Mouse (Mus musculus): ENCODE data around the gene Arhgap24. TPM values are rescaled to one million over a fixed set of nuclear protein-coding genes. Genes with fewer than 3 reads are reported as not detected.

The Arhgap24 gene
- polyA plus RNA-seq, 1 experiment from 2014 or later = 17.7 TPM

DNA sequence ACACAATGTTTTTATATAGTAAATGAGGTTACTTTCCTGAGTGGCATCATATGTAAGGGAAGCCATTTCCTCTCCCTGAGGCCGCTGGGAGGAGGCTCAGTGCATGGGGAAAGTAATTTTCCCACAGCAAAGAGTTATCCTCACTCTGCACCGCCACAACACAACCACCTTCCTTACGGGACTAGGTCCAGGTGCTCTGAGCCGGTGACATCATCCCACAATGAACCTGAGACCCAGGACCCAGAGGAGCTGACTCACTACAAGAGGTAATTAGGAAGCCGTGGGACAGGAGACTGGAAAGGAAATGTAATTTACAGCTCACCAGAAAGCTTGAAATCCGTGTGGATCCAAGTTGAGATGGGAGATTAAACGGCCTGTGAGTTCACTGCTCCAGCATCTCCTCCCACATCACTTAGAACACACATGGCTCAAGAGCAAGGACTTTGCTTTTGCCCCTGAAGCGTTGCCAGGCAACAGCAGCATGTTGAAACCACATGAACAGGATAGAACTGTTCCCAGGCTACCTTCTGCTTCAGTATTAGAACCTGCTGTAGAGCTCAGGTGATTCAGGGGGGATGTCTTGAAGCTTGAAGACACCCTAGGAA lies 238.3 kb downstream of the Arhgap24 start:
- H3K27ac ChIP-seq = no peak overlapping the region
- H3K4me3 ChIP-seq (replicated peaks) = no peak overlapping the region
- ATAC-seq (ENCODE audit: insufficient number of reproducible peaks, insufficient read depth, low FRiP score, low TSS enrichment, low read depth) = peak; percentile 84
- no peaks in the 10 kb centered on the region for H3K9me3 ChIP-seq
- H3K4me1 ChIP-seq (replicated peaks) = peaks cover 17% of the 10 kb centered on the region
- no peaks in the 10 kb centered on the region for H3K36me3 ChIP-seq
- H3K4me2 ChIP-seq = no peak overlapping the region
- 38% methylated on average over 8 of the region's 8 CpGs for WGBS
- H3K27me3 ChIP-seq = no peaks in the 10 kb centered on the region
- no peak overlapping the region for H3K9ac ChIP-seq (replicated peaks)

- 94% methylated on average over 3 of the region's 3 CpGs for WGBS
- ATAC-seq (ENCODE audit: insufficient number of reproducible peaks, insufficient read depth, low FRiP score, low TSS enrichment, low read depth) = no peak
- H3K9me3 ChIP-seq = no peaks in the 10 kb centered on the region
Observed at GRCm38 (mm10) chr5:102723558-102723957, 242.4 kb downstream of the Arhgap24 start.

GRCm38 (mm10) chr5:102724813-102725348 lies 243.7 kb downstream of the Arhgap24 start:
- peak overlapping the region; percentile 16 for H3K4me3 ChIP-seq (replicated peaks)
- H3K27me3 ChIP-seq = no peaks in the 10 kb centered on the region
- no peak overlapping the region for H3K9ac ChIP-seq (replicated peaks)
- WGBS = 19% methylated on average over 8 of the region's 9 CpGs
- H3K4me2 ChIP-seq = peak overlapping the region; percentile 40
- H3K9me3 ChIP-seq = no peaks in the 10 kb centered on the region
- H3K36me3 ChIP-seq = no peaks in the 10 kb centered on the region
- ATAC-seq (ENCODE audit: insufficient number of reproducible peaks, insufficient read depth, low FRiP score, low TSS enrichment, low read depth) = no peak
- peaks cover 40% of the 10 kb centered on the region for H3K4me1 ChIP-seq (replicated peaks)
- H3K27ac ChIP-seq = peak overlapping the region; percentile 45; the same call in 1 of the 2 replicates

More at GRCm38 (mm10) chr5:102723558-102723957, 242.4 kb downstream of the Arhgap24 start:
- Histone ChIP-seq H3K4me1 (replicated peaks) (peaks cover 41% of the 10 kb centered on the region), H3K4me2 (no peak overlapping the region), H3K27ac (no peak overlapping the region), H3K27me3 (no peaks in the 10 kb centered on the region), H3K36me3 (no peaks in the 10 kb centered on the region), H3K9ac (replicated peaks) (no peak overlapping the region), H3K4me3 (replicated peaks) (no peak overlapping the region)

- Histone ChIP-seq H3K4me3 (replicated peaks) (peak overlapping the region; percentile 16), H3K4me2 (peak overlapping the region; percentile 40; the same call in 1 of the 2 replicates), H3K9me3 (no peaks in the 10 kb centered on the region), H3K36me3 (no peaks in the 10 kb centered on the region), H3K27ac (0 out of 2 replicates have a peak overlapping the region, but pooled peaks have one; percentile 45), H3K27me3 (no peaks in the 10 kb centered on the region), H3K9ac (replicated peaks) (no peak overlapping the region), H3K4me1 (replicated peaks) (peaks cover 38% of the 10 kb centered on the region)
- 77% methylated on average over 6 of the region's 6 CpGs for WGBS
- no peak for ATAC-seq (ENCODE audit: insufficient number of reproducible peaks, insufficient read depth, low FRiP score, low TSS enrichment, low read depth)
Observed at GRCm38 (mm10) chr5:102725365-102725764, 244.2 kb downstream of the Arhgap24 start.

GRCm38 (mm10) chr5:102726985-102727384 lies 245.8 kb downstream of the Arhgap24 start:
- Histone ChIP-seq H3K4me3 (replicated peaks) (no peak overlapping the region), H3K9me3 (no peaks in the 10 kb centered on the region; the same call in 1 of the 2 replicates), H3K4me2 (no peak overlapping the region), H3K27me3 (no peaks in the 10 kb centered on the region), H3K4me1 (replicated peaks) (peaks cover 38% of the 10 kb centered on the region), H3K9ac (replicated peaks) (no peak overlapping the region), H3K27ac (no peak overlapping the region), H3K36me3 (no peaks in the 10 kb centered on the region)
- no peak for ATAC-seq (ENCODE audit: insufficient number of reproducible peaks, insufficient read depth, low FRiP score, low TSS enrichment, low read depth)
- 56% methylated on average over 4 of the region's 4 CpGs for WGBS

- H3K4me3 ChIP-seq (replicated peaks) = no peak overlapping the region
- H3K27ac ChIP-seq = 0 out of 2 replicates have a peak overlapping the region, but pooled peaks have one; percentile 19
- H3K9me3 ChIP-seq = no peaks in the 10 kb centered on the region; the same call in 1 of the 2 replicates
- ATAC-seq (ENCODE audit: insufficient number of reproducible peaks, insufficient read depth, low FRiP score, low TSS enrichment, low read depth) = no peak
- H3K4me1 ChIP-seq (replicated peaks) = peaks cover 38% of the 10 kb centered on the region
- H3K36me3 ChIP-seq = no peaks in the 10 kb centered on the region
- no peaks in the 10 kb centered on the region for H3K27me3 ChIP-seq
- no peak overlapping the region for H3K4me2 ChIP-seq
- no peak overlapping the region for H3K9ac ChIP-seq (replicated peaks)
Observed at GRCm38 (mm10) chr5:102728531-102728930, 247.3 kb downstream of the Arhgap24 start.

GRCm38 (mm10) chr5:102729476-102729875 lies 248.3 kb downstream of the Arhgap24 start:
- no peaks in the 10 kb centered on the region for H3K36me3 ChIP-seq
- H3K27ac ChIP-seq = no peak overlapping the region
- H3K4me3 ChIP-seq (replicated peaks) = no peak overlapping the region
- H3K4me1 ChIP-seq (replicated peaks) = peaks cover 31% of the 10 kb centered on the region
- no peak overlapping the region for H3K9ac ChIP-seq (replicated peaks)
- no peaks in the 10 kb centered on the region; the same call in 1 of the 2 replicates for H3K9me3 ChIP-seq
- H3K27me3 ChIP-seq = no peaks in the 10 kb centered on the region
- no peak for ATAC-seq (ENCODE audit: insufficient number of reproducible peaks, insufficient read depth, low FRiP score, low TSS enrichment, low read depth)
- no peak overlapping the region for H3K4me2 ChIP-seq
- WGBS = 45% methylated on average over 3 of the region's 3 CpGs

- no peak; the same call in 1 of the 2 replicates for ATAC-seq (ENCODE audit: insufficient number of reproducible peaks, insufficient read depth, low FRiP score, low TSS enrichment, low read depth)
- no peaks in the 10 kb centered on the region for H3K36me3 ChIP-seq
- 38% methylated on average over 5 of the region's 5 CpGs for WGBS
- no peak overlapping the region for H3K4me2 ChIP-seq
- peak overlapping the region; percentile 41; the same call in 1 of the 2 replicates for H3K27ac ChIP-seq
- H3K4me1 ChIP-seq (replicated peaks) = peaks cover 21% of the 10 kb centered on the region
- no peaks in the 10 kb centered on the region for H3K27me3 ChIP-seq
- H3K9me3 ChIP-seq = no peaks in the 10 kb centered on the region
- H3K4me3 ChIP-seq (replicated peaks) = no peak overlapping the region
- no peak overlapping the region for H3K9ac ChIP-seq (replicated peaks)
Observed at GRCm38 (mm10) chr5:102736131-102736530, 254.9 kb downstream of the Arhgap24 start.

DNA sequence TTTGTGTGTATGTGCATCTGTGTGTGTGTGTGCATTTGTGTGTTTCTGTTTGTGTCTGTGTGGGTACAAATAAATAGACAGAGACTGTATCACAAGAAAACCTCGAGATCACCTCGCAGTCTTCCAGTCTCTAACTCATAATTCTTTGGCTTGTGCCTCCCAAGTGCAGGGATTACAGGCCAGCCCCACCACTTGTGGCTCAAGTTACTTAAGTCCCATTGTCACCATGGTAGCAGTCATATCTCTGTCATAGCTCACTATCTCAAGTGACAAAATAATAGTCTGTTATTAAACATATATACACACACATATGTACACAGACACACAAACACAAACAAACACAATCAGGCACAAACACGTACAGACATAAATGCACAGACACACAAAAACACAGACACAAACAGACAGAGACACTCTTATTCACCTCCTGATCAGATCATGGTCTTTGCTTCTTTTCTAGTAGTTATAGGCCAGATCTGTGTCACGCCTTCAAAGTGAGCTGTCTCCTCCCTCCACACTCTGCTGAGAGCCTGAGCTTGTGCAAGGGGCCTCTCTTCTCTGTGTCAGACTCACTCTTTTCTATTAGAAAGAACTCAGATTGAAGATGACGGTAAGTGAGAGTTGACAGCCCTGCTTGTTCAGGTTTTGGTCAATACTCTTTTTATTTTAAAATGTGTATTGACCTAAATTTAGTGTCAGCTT lies 261.5 kb downstream of the Arhgap24 start:
- Histone ChIP-seq H3K9me3 (no peaks in the 10 kb centered on the region), H3K27me3 (0 out of 2 replicates have a peak, but pooled peaks cover under 1% of the 10 kb centered on the region), H3K9ac (replicated peaks) (no peak overlapping the region), H3K4me3 (replicated peaks) (no peak overlapping the region), H3K4me2 (no peak overlapping the region), H3K4me1 (replicated peaks) (peaks cover 32% of the 10 kb centered on the region), H3K27ac (no peak overlapping the region), H3K36me3 (no peaks in the 10 kb centered on the region)
- 58% methylated on average over 5 of the region's 5 CpGs for WGBS
- no peak for ATAC-seq (ENCODE audit: insufficient number of reproducible peaks, insufficient read depth, low FRiP score, low TSS enrichment, low read depth)

DNA sequence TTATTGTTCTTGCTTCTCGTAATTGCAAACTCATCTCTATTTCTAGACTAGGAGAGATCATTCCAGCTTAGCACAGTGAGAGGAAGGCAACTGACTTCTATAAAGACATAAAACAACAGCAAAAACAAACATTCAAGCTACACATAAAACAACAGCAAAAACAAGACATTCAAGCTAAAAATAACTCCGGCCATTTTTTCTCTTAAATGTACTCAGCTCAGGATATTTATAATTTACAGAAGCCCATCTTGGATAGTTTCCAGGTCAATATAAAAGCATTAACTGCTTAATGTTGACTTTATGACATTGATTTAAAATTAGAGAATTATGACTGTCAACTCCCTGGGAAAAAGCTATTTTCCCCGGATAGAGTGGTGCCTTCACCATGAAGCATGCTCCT lies 262.2 kb downstream of the Arhgap24 start:
- 60% methylated on average over 3 of the region's 3 CpGs for WGBS
- no peak overlapping the region for H3K9ac ChIP-seq (replicated peaks)
- no peak for ATAC-seq (ENCODE audit: insufficient number of reproducible peaks, insufficient read depth, low FRiP score, low TSS enrichment, low read depth)

DNA sequence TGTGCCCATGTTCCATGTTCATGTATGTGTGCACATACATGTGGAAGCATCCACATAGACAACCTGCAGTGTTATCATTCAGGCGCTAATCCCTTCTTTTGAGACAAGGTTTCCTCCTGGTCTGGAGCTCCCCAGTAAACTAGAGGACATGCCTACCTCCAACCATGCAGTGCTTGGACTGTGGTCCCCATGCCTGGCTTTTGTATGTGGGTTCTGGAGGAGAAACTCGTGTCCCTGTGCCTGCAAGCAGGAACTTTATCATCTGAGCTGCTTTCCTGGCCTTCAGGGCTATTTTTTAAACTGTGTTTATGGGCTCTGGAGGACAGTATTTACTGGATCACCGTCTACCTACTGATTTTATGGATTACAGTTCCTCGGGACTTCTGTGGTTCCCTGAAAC lies 262.9 kb downstream of the Arhgap24 start:
- WGBS = 40% methylated on average over 4 of the region's 4 CpGs
- no peak overlapping the region for H3K4me3 ChIP-seq (replicated peaks)
- H3K27ac ChIP-seq = no peak overlapping the region
- no peaks in the 10 kb centered on the region for H3K9me3 ChIP-seq
- peaks cover 27% of the 10 kb centered on the region for H3K4me1 ChIP-seq (replicated peaks)
- no peaks in the 10 kb centered on the region for H3K36me3 ChIP-seq
- H3K4me2 ChIP-seq = no peak overlapping the region
- no peak overlapping the region for H3K9ac ChIP-seq (replicated peaks)
- no peak for ATAC-seq (ENCODE audit: insufficient number of reproducible peaks, insufficient read depth, low FRiP score, low TSS enrichment, low read depth)
- H3K27me3 ChIP-seq = peaks cover 7% of the 10 kb centered on the region; the same call in 1 of the 2 replicates

More for the DNA sequence above, 262.2 kb downstream of the Arhgap24 start:
- H3K27me3 ChIP-seq = peaks cover 7% of the 10 kb centered on the region; the same call in 1 of the 2 replicates
- H3K4me1 ChIP-seq (replicated peaks) = peaks cover 30% of the 10 kb centered on the region
- H3K27ac ChIP-seq = no peak overlapping the region
- no peak overlapping the region for H3K4me3 ChIP-seq (replicated peaks)
- H3K9me3 ChIP-seq = no peaks in the 10 kb centered on the region
- H3K36me3 ChIP-seq = no peaks in the 10 kb centered on the region
- H3K4me2 ChIP-seq = no peak overlapping the region

Data from limb, embryonic 12.5 days (tissue).